Mouse (Mus musculus): ENCODE data around the gene Ube2k. TPM values are rescaled to one million over a fixed set of nuclear protein-coding genes. Genes with fewer than 3 reads are reported as not detected.

Gene Ube2k
- polyA plus RNA-seq (2015; fragmentation: Nextera tagmentation; extraction: Ambion mirVana) = 171 and 184 TPM in 2 replicates

DNA sequence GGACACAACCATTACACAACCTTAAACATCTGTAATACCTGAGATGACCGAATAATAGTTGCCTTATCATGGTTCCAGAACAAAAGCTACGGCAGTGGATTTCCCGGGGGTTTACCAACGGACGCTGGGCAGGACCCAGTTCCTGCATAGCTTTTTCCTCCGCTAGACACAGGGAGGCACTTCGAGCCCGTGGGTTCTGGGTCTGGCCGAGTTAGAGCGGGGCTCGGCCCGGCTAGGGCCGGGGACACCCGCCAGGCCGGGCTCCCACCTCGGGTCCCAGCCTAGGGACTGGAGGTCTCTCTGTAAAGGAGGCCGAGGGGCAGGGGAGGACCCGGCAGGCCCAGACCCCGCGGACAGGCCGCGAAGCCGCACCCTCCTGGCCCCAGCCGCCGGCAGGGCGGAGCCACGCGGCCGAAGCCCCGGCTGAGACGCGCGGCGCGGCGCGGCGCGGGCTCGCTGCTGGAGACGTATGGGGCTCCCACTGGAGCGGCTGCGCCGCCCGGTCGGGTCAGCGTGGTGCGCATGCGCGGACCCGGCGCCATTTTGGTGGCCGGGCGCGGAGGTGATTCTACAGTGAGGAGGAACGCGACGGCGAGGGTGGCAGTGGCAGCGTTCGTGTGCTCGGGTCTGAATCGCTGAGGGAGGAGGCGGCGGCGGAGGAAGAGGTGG is at the start of gene Ube2k, which contains the start of gene Smim14:
TSS of gene Ube2k (plus strand) at position 483 of the 669 bp plus-strand sequence.
TSS of gene Smim14 (minus strand) at position 434 of the 669 bp plus-strand sequence.
- no peaks in the 10 kb centered on the region for H3K27me3 ChIP-seq
- under 1% methylated on average over 64 of the region's 66 CpGs for WGBS
- peak; percentile 99 for ATAC-seq (replicated peaks; ENCODE audit: low FRiP score)

DNA sequence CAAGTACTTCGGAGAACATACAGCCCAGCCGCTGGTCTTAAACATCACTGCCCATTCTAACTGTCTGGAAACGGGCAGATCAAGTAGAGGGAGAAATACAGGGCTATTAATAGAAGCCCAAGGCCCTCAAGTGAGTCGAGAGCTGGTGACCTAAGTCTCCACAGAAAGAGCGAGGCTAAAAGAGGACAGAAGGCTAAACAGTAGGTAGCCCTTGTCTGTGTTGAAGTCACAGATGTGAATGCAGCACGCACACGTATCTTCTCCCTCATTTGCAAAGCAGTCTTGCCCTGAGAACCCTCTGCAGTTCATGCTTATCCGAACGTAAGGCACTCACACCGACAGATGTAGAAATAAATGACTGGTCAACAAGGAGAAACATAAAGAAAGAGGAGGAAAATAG is 49.7 kb upstream of the Ube2k start:
- H3K36me3 ChIP-seq = no peaks in the 10 kb centered on the region
- no peaks in the 10 kb centered on the region for H3K27me3 ChIP-seq
- peaks cover 9% of the 10 kb centered on the region; the same call in 1 of the 2 replicates for H3K4me1 ChIP-seq
- no peak overlapping the region for H3K4me2 ChIP-seq
- H3K27ac ChIP-seq = no peak overlapping the region
- no peak for ATAC-seq (replicated peaks; ENCODE audit: low FRiP score)
- no peak overlapping the region for H3K4me3 ChIP-seq (replicated peaks)
- H3K9ac ChIP-seq = no peak overlapping the region
- no peaks in the 10 kb centered on the region for H3K9me3 ChIP-seq (replicated peaks)
- WGBS = 84% methylated on average over 10 of the region's 10 CpGs

More for the DNA sequence above, at the start of gene Ube2k, which contains the start of gene Smim14:
- H3K9me3 ChIP-seq (replicated peaks) = no peaks in the 10 kb centered on the region
- H3K4me2 ChIP-seq = peak within 1 kb of the TSS; percentile 73
- H3K27ac ChIP-seq = peak within 1 kb of the TSS; percentile 99
- H3K4me3 ChIP-seq (replicated peaks) = peak within 1 kb of the TSS; percentile 86
- H3K9ac ChIP-seq = peak within 1 kb of the TSS; percentile 97
- H3K4me1 ChIP-seq = peaks cover 15% of the 10 kb centered on the region
- H3K36me3 ChIP-seq = no peaks in the 10 kb centered on the region

DNA sequence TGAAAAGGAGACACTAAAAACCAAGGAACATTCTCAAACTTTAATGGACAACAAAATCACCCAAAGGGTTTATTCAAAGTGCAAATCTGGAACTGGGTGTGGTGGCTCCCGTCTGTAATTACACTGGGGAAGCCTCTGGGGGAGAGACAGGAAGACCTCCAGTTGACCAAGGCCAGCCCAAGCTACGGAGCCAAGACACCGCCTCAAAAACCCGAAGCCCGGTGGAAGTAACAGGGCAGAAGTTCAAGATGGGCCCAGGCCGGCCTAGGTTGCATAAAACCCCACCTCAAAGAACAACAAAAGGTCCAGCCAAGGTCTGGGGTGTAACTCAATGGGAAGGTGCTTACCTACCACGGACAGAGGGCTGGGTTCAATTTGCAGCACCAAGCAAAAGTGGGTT is 48.3 kb upstream of the Ube2k start:
- Histone ChIP-seq H3K4me3 (replicated peaks) (no peak overlapping the region), H3K36me3 (no peaks in the 10 kb centered on the region), H3K4me1 (peaks cover 14% of the 10 kb centered on the region), H3K27me3 (no peaks in the 10 kb centered on the region), H3K4me2 (no peak overlapping the region), H3K9ac (no peak overlapping the region), H3K27ac (no peak overlapping the region), H3K9me3 (replicated peaks) (no peaks in the 10 kb centered on the region)
- no peak for ATAC-seq (replicated peaks; ENCODE audit: low FRiP score)
- 75% methylated on average over 7 of the region's 7 CpGs for WGBS

DNA sequence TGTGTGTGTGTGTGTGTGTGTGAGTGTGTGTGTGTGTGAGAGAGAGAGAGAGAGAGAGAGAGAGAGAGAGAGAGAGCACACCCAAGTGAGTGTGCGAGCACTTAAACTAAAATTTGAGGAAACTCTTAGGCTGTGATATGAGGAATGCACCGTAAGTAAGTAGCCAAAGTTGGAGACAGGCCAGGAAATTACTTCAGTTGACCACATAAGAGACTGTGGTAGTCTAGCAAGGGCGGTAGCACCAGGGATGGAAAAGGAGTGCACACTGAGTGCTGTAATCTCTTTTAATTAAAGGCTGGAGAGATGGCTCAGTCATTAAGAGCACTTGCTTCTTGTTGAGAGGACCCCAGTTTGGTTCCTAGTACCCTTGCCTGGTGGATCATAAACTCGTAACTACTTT is 47.2 kb upstream of the Ube2k start:
- no peak overlapping the region for H3K4me3 ChIP-seq (replicated peaks)
- H3K27ac ChIP-seq = no peak overlapping the region
- no peaks in the 10 kb centered on the region for H3K36me3 ChIP-seq
- no peak for ATAC-seq (replicated peaks; ENCODE audit: low FRiP score)
- H3K4me1 ChIP-seq = peaks cover 17% of the 10 kb centered on the region
- no peak overlapping the region for H3K9ac ChIP-seq
- no peak overlapping the region for H3K4me2 ChIP-seq
- no peaks in the 10 kb centered on the region for H3K27me3 ChIP-seq
- no peaks in the 10 kb centered on the region for H3K9me3 ChIP-seq (replicated peaks)
- 81% methylated on average over 4 of the region's 4 CpGs for WGBS

DNA sequence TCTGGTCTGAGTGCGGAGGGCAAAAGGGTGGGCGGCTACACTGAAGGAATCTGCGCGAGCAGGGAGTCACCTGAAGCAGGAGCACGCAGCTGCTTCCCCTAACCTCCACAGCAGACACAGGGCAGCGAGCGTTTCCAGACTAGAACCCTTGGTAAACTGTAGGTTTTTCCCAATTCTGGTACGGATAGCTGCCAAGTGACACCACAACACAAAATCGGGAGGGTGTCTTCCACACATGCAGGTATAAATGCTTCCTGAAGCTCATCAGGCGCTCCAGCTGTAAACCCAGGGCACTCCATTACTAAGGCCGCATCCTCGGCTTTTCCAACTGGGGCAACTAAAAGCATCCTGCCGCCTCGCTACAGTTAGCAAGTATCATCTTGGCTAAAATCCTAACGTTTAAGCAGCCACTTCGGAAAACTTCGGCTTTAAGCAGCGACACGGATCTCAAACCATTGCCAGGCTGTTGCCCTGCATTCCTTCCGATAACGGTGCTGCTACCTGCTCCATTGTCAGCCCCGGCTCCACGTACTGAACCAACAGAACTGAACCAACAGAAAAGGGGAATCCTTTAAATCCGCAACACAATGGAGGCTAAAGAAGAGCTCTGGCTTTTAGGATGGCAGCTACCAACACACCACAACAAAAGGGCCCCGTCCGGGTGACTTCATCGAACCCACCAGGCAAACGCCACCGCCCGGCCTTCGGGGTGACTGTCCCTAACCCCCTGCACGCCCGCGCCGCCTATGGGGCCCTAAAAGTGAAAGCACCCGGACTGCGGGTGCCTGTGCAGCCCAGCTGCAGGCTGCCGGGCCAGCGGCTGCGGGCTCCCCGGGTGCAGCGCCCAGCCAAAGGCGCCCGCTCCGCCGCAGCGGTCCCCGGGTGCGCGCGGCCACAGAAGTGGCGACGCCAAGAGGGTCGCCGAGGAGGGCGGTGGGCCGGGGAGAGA is 45.0 kb upstream of the Ube2k start:
- peak; percentile 84 for ATAC-seq (replicated peaks; ENCODE audit: low FRiP score)
- Histone ChIP-seq H3K9me3 (replicated peaks) (no peaks in the 10 kb centered on the region), H3K4me1 (peaks cover 14% of the 10 kb centered on the region), H3K4me3 (replicated peaks) (peak overlapping the region; percentile 88), H3K4me2 (peak overlapping the region; percentile 85), H3K27ac (peak overlapping the region; percentile 98), H3K9ac (peak overlapping the region; percentile 88), H3K27me3 (no peaks in the 10 kb centered on the region), H3K36me3 (no peaks in the 10 kb centered on the region)
- under 1% methylated on average over 49 of the region's 57 CpGs for WGBS

DNA sequence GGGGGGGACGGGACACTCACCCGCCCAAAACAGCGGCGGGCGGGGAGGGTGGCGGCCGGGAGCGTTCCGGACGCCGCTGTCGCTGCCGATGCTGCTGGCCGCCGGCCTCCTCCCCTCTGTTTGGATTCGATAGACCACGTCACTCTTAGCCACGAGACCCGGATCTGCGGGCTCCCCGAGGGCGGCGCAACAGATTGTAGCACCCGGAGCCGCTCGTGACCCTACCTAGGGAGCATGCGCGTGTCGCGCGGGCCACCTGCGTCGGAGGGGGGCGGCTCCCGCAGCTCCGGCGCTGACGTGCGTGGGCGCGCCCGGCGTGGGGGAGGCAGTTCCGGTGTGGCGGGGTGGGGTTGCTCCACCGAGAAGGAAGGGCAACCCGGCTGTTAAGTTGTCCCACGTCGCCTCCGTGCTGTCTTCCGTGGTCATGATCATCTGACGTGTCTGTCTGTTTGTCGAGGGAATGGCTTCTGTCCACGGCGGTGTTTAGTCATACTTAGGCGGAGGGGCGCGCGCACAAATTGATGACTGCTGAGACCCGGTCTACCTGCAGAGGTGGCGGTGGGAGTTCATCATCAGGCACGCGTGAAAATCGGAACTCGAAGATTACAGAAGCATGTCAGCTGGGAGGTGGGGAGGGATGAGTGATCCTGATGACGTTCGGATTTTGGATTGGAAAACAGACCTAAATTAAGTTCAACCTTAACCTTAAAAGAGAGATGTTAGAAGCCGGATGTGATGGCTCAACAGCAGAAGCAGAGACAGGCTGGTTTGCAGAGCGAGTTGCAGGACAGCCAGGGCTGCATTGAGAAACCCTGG is 44.1 kb upstream of the Ube2k start, which contains the start of gene Gm43552:
TSS of gene Gm43552 (minus strand) at position 118 of the 816 bp plus-strand sequence.
- peak; percentile 97 for ATAC-seq (replicated peaks; ENCODE audit: low FRiP score)
- WGBS = under 1% methylated on average over 64 of the region's 69 CpGs
- Histone ChIP-seq H3K4me1 (peaks cover 14% of the 10 kb centered on the region), H3K27ac (peak within 1 kb of the TSS; percentile 98), H3K4me3 (replicated peaks) (peak within 1 kb of the TSS; percentile 88), H3K27me3 (no peaks in the 10 kb centered on the region), H3K4me2 (peak within 1 kb of the TSS; percentile 85), H3K36me3 (no peaks in the 10 kb centered on the region), H3K9ac (peak within 1 kb of the TSS; percentile 88), H3K9me3 (replicated peaks) (no peaks in the 10 kb centered on the region)

DNA sequence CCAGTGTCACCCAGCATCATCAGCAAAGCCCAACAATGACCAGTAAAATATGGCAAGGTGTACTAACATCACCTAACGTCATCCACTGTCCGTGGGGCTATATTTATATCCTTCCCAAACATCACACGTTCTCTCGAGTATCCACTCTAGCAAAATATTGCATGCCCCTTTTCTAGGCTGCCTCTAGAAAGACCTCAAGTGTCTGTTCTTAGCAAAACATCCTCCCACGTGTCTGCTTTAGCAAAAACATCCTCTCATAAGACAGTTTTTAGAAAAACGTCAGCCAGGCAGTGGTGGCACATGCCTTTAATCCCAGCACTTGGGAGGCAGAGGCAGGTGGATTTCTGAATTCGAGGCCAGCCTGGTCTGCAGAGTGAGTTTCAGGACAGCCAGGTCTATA is 36.8 kb upstream of the Ube2k start:
- H3K4me3 ChIP-seq (replicated peaks) = no peak overlapping the region
- no peaks in the 10 kb centered on the region for H3K36me3 ChIP-seq
- WGBS = 72% methylated on average over 7 of the region's 7 CpGs
- no peak for ATAC-seq (replicated peaks; ENCODE audit: low FRiP score)
- H3K9ac ChIP-seq = no peak overlapping the region
- H3K27ac ChIP-seq = no peak overlapping the region
- no peaks in the 10 kb centered on the region for H3K9me3 ChIP-seq (replicated peaks)
- H3K4me2 ChIP-seq = no peak overlapping the region
- H3K27me3 ChIP-seq = no peaks in the 10 kb centered on the region
- no peaks in the 10 kb centered on the region for H3K4me1 ChIP-seq

DNA sequence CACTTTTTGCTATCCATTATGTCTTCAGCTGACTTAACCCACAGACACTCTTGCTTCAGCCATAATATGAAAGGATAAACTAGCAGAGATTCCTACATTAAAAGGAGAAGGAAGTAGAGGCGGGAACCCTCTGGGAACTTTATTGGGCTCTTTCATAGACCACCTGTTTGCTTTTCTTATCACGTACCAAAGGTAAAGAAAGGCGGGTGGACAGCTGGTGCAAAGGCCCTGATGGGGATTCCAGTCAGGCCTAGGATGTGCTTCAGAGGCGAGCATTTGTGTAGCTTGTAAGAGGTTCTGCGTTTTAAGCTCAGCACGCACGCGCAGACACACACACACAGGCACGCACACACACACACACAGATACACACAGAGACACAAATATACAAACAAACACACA is 35.6 kb upstream of the Ube2k start:
- no peak for ATAC-seq (replicated peaks; ENCODE audit: low FRiP score)
- WGBS = 87% methylated on average over 9 of the region's 9 CpGs
- Histone ChIP-seq H3K4me1 (no peaks in the 10 kb centered on the region), H3K4me2 (no peak overlapping the region), H3K9ac (no peak overlapping the region), H3K9me3 (replicated peaks) (no peaks in the 10 kb centered on the region), H3K4me3 (replicated peaks) (no peak overlapping the region), H3K36me3 (no peaks in the 10 kb centered on the region), H3K27ac (no peak overlapping the region), H3K27me3 (no peaks in the 10 kb centered on the region)

DNA sequence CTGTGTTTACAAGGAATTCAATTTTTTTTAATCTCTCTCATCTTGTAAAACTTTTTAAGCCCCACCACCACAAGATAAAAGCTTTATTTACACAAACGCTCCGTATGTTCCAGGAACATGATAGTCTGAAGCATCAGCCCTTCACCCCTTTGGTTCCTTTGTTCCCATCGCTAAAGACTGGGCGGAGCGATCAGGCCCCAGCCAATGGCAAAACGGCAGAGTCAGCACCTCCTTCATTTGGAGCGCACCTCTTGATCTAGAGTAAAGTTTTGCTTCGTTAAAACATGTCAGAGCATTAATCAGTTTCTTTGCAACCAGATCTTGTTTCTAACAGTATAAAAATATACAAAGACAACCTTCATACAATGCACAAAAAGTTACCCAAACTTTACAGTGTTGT is 31.2 kb upstream of the Ube2k start:
- H3K27ac ChIP-seq = no peak overlapping the region
- H3K36me3 ChIP-seq = no peaks in the 10 kb centered on the region
- H3K4me1 ChIP-seq = no peaks in the 10 kb centered on the region
- H3K9me3 ChIP-seq (replicated peaks) = no peaks in the 10 kb centered on the region
- no peak for ATAC-seq (replicated peaks; ENCODE audit: low FRiP score)
- H3K9ac ChIP-seq = no peak overlapping the region
- H3K4me2 ChIP-seq = peak overlapping the region; percentile 47
- H3K27me3 ChIP-seq = no peaks in the 10 kb centered on the region
- H3K4me3 ChIP-seq (replicated peaks) = peak overlapping the region; percentile 12; the same call in 1 of the 2 replicates
- WGBS = 9% methylated on average over 8 of the region's 8 CpGs

DNA sequence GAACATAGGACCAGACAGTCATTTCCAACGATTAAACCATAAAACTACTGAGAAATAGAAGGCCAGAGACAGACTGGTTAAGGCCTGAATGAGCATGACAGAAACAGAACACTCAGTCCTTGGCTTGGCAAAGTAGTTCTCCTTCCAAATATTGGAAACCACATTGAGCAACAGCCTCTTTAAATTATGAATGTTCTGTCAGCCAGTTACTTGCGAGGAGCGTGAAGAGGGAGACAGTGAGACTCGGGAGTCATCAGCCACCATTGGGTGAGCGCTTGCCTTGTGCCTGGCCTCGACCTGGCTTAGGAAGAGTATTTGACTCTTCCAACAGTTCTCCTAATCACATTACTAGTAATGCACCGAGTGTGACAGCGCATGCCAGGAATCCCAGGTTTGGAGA is 28.6 kb upstream of the Ube2k start:
- Histone ChIP-seq H3K4me2 (no peak overlapping the region), H3K36me3 (no peaks in the 10 kb centered on the region), H3K27me3 (no peaks in the 10 kb centered on the region), H3K27ac (no peak overlapping the region), H3K9ac (no peak overlapping the region), H3K9me3 (replicated peaks) (no peaks in the 10 kb centered on the region), H3K4me1 (0 out of 2 replicates have a peak, but pooled peaks cover 3% of the 10 kb centered on the region), H3K4me3 (replicated peaks) (no peak overlapping the region)
- WGBS = 81% methylated on average over 8 of the region's 8 CpGs
- no peak for ATAC-seq (replicated peaks; ENCODE audit: low FRiP score)

DNA sequence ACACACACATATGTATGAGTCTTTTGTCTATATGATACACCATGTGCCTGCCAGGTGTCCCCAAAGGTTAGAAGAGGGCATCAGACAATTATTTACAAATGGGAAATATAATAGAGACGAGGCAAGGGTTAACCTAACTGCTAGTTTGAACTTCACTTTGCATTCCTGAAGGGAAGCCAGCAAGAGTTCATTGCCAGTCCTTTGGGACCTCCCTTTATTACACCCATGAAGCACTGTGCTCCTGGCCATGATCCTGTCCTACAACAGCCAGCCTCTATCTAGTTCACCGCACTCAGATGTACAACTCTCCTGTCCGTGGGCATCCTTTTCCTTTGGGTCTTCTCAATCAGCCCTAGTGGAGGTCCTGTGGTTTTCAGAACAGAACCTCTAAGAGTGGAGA is 23.5 kb upstream of the Ube2k start:
- H3K9me3 ChIP-seq (replicated peaks) = no peaks in the 10 kb centered on the region
- no peaks in the 10 kb centered on the region for H3K27me3 ChIP-seq
- H3K27ac ChIP-seq = no peak overlapping the region
- H3K4me3 ChIP-seq (replicated peaks) = no peak overlapping the region
- no peak for ATAC-seq (replicated peaks; ENCODE audit: low FRiP score)
- 61% methylated on average over 3 of the region's 3 CpGs for WGBS
- peaks cover 10% of the 10 kb centered on the region; the same call in 1 of the 2 replicates for H3K4me1 ChIP-seq
- H3K4me2 ChIP-seq = no peak overlapping the region
- no peaks in the 10 kb centered on the region for H3K36me3 ChIP-seq
- H3K9ac ChIP-seq = no peak overlapping the region
